Mouse (Mus musculus) retina, embryonic 14.5 days (tissue): ENCODE results near the gene Ylpm1.

ENCODE experiments used
- DNase-seq: peaks from one replicate; pipeline ENCODE4 v3.0.0-alpha.2; 2015; ENCODE audit warnings: low spot score

The Ylpm1 gene

GRCm38 (mm10) chr12:85110011-85110697, 114.0 kb downstream of the Ylpm1 start:
- DNase-seq, result no peak

GRCm38 (mm10) chr12:85110698-85111592, 114.8 kb downstream of the Ylpm1 start, which contains the start of the genes Prox2 and Dlst:
Gene Prox2, minus strand, starts transcription at chr12:85110759.
Gene Dlst, plus strand, starts transcription at chr12:85110833.
- peak; percentile 93 for DNase-seq

- no peak for DNase-seq
Measured at GRCm38 (mm10) chr12:85112550-85113251, 116.6 kb downstream of the Ylpm1 start.

- no peak for DNase-seq
Measured at GRCm38 (mm10) chr12:85113337-85113736, 117.2 kb downstream of the Ylpm1 start.

GRCm38 (mm10) chr12:85113917-85114316, 117.8 kb downstream of the Ylpm1 start:
- no peak for DNase-seq

GRCm38 (mm10) chr12:85115678-85116077, 119.6 kb downstream of the Ylpm1 start:
- no peak for DNase-seq
